29 mouse cellular contexts compared by ENCODE assay signal in the genomic region with DNA sequence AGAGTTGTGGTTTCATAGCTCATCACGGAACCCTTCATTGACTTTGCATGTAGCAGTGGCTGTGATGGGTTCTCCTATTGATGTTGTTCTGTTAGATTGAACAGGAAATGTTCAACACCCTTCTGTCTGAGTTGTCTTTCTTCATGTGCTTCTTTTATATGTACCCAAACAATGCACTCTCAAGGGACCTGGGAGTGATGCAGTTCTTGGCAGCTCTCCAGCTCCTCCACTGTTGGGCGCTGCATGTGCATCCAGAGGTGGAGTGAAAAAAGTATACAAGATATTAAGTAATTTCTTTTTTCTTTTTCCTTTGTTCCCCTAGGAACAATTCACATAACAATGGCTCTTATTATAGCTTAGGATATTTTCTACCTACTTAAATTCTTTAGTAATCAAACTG.
DNase-seq lines count a peak whose midpoint lies in the region; ATAC-seq and TF ChIP-seq lines count a peak whose summit lies in the region.
"Had no signal": no experiment of that assay in that cellular context is flagged by ENCODE, and none has a peak within 500 bp of the region (broad histone marks: within the 10 kb centered on the region; RNA-seq: fewer than 3 reads in every experiment).

No protein-coding gene starts in this region.

- H3K9me3 ChIP-seq in embryonic facial prominence, embryonic 14.5 days (ENCODE audit: control insufficient read depth, low read length): no peaks in the 10 kb centered on the region
- H3K9me3 ChIP-seq in embryonic facial prominence, embryonic 10.5 days: no peaks in the 10 kb centered on the region
- H3K9me3 ChIP-seq in hindbrain, postnatal 0 days (ENCODE audit: low read length): no peaks in the 10 kb centered on the region
- H3K9me3 ChIP-seq in hindbrain, embryonic 10.5 days: no peaks in the 10 kb centered on the region
- no peaks in the 10 kb centered on the region for H3K9me3 ChIP-seq in MEL (replicated peaks; ENCODE audit: insufficient read depth, low read length)
- H3K9me3 ChIP-seq in intestine, postnatal 0 days (ENCODE audit: control insufficient read depth): no peaks in the 10 kb centered on the region
- H3K9me3 ChIP-seq: heart, embryonic 13.5 days; intestine, embryonic 15.5 days; liver, embryonic 12.5 days; midbrain, embryonic 15.5 days had no signal

- DNase-seq in embryonic facial prominence, embryonic 14.5 days (ENCODE audit: low spot score): peak; percentile 14
- no peak for DNase-seq in embryonic facial prominence, embryonic 10.5 days (ENCODE audit: low spot score)
- DNase-seq in hindbrain, postnatal 0 days (ENCODE audit: low spot score): peak; percentile 14
- DNase-seq in hindbrain, embryonic 10.5 days (ENCODE audit: low spot score): no peak
- DNase-seq in MEL (ENCODE audit: low read depth, low spot score): peak; percentile 14
- DNase-seq in naive thymus-derived CD4-positive, alpha-beta T cell, adult 2 months (ENCODE audit: low read depth): peak; percentile 4
- DNase-seq: adrenal gland, postnatal 25 days; cerebellum, adult 18-20 months; cerebellum, postnatal 14 days; gastrocnemius, adult 2 months; gastrocnemius, postnatal 36 days; heart, adult 2 months; kidney, adult 8-10 months; layer of hippocampus, postnatal 36 days; left cerebral cortex, postnatal 4 days; liver, postnatal 0 days; thymus, adult 2 months; thymus, postnatal 36 days had no signal

- H3K27me3 ChIP-seq in embryonic facial prominence, embryonic 14.5 days (replicated peaks; ENCODE audit: control insufficient read depth, insufficient read depth, low read length): no peaks in the 10 kb centered on the region
- no peaks in the 10 kb centered on the region for H3K27me3 ChIP-seq in embryonic facial prominence, embryonic 10.5 days (replicated peaks; ENCODE audit: low read depth, poor library complexity, severe bottlenecking)
- no peaks in the 10 kb centered on the region for H3K27me3 ChIP-seq in hindbrain, postnatal 0 days (ENCODE audit: insufficient read depth, low read length)
- H3K27me3 ChIP-seq in hindbrain, embryonic 10.5 days (ENCODE audit: insufficient read depth, poor library complexity, severe bottlenecking): no peaks in the 10 kb centered on the region
- H3K27me3 ChIP-seq in MEL (ENCODE audit: control insufficient read depth in 1 of 2, insufficient read depth in 2 of 2, low read length in 2 of 2): no peaks in the 10 kb centered on the region
- no peaks in the 10 kb centered on the region for H3K27me3 ChIP-seq in intestine, postnatal 0 days (replicated peaks; ENCODE audit: control insufficient read depth, insufficient read depth, low read length)
- H3K27me3 ChIP-seq: heart, embryonic 13.5 days; intestine, embryonic 15.5 days; liver, embryonic 12.5 days; midbrain, embryonic 15.5 days; Patski had no signal

- no peaks in the 10 kb centered on the region for H3K4me1 ChIP-seq in embryonic facial prominence, embryonic 14.5 days (ENCODE audit: control insufficient read depth, insufficient read depth, low read length)
- no peaks in the 10 kb centered on the region for H3K4me1 ChIP-seq in embryonic facial prominence, embryonic 10.5 days
- no peaks in the 10 kb centered on the region for H3K4me1 ChIP-seq in hindbrain, postnatal 0 days (ENCODE audit: insufficient read depth, low read length)
- no peaks in the 10 kb centered on the region for H3K4me1 ChIP-seq in hindbrain, embryonic 10.5 days (replicated peaks)
- 0 out of 4 replicates have a peak, but pooled peaks cover 0 to 2% of the 10 kb centered on the region in 2 experiments for H3K4me1 ChIP-seq in MEL (ENCODE audit: control insufficient read depth in 1 of 2, insufficient read depth in 2 of 2, low read length in 2 of 2)
- no peaks in the 10 kb centered on the region for H3K4me1 ChIP-seq in intestine, postnatal 0 days (replicated peaks; ENCODE audit: control insufficient read depth, insufficient read depth, low read length)
- H3K4me1 ChIP-seq: intestine, embryonic 15.5 days; liver, embryonic 12.5 days had no signal

- TF ChIP-seq CTCF in hindbrain, postnatal 0 days (IDR thresholded peaks at IDR 0.05; ENCODE audit: low read depth): no peak
- no peak for TF ChIP-seq CTCF in MEL (IDR thresholded peaks at IDR 0.05 in 2 of 3, conservative IDR thresholded peaks at IDR 0.05 in 1 of 3; ENCODE audit: control insufficient read depth in 1 of 3, insufficient read depth in 1 of 3, low read depth in 2 of 3, low read length in 3 of 3, poor library complexity in 1 of 3, severe bottlenecking in 1 of 3)
- no peak for TF ChIP-seq CTCF in intestine, postnatal 0 days (IDR thresholded peaks at IDR 0.05; ENCODE audit: low read depth)

- TF ChIP-seq RAD21 in MEL (IDR thresholded peaks at IDR 0.05; ENCODE audit: low read depth, low read length): no peak

- H3K9ac ChIP-seq in embryonic facial prominence, embryonic 14.5 days (ENCODE audit: low read depth, low read length): no peak overlapping the region
- H3K9ac ChIP-seq in hindbrain, postnatal 0 days (replicated peaks; ENCODE audit: low read length): no peak overlapping the region
- no peak overlapping the region for H3K9ac ChIP-seq in MEL (ENCODE audit: control insufficient read depth, low read depth, low read length, poor library complexity, severe bottlenecking)
- no peak overlapping the region for H3K9ac ChIP-seq in intestine, postnatal 0 days (ENCODE audit: low read depth, low read length)
- H3K9ac ChIP-seq: heart, embryonic 13.5 days; intestine, embryonic 15.5 days; liver, embryonic 12.5 days; liver, postnatal 0 days; midbrain, embryonic 15.5 days had no signal

- H3K4me3 ChIP-seq in embryonic facial prominence, embryonic 14.5 days (ENCODE audit: low read depth, low read length): no peak overlapping the region
- no peak overlapping the region for H3K4me3 ChIP-seq in embryonic facial prominence, embryonic 10.5 days
- no peak overlapping the region for H3K4me3 ChIP-seq in hindbrain, postnatal 0 days (ENCODE audit: low read length)
- H3K4me3 ChIP-seq in hindbrain, embryonic 10.5 days: no peak overlapping the region
- H3K4me3 ChIP-seq in MEL (ENCODE audit: control insufficient read depth in 1 of 2, insufficient read depth in 1 of 2, low read depth in 2 of 2, low read length in 2 of 2): no peak overlapping the region
- H3K4me3 ChIP-seq in intestine, postnatal 0 days (ENCODE audit: low read depth, low read length): no peak overlapping the region
- H3K4me3 ChIP-seq: gastrocnemius, adult 2 months; heart, adult 2 months; heart, embryonic 13.5 days; intestine, embryonic 15.5 days; liver, embryonic 12.5 days; midbrain, embryonic 15.5 days had no signal

- H3K79me2 ChIP-seq in MEL (ENCODE audit: control insufficient read depth, insufficient read depth, low read length, poor library complexity): no peaks in the 10 kb centered on the region

- TF ChIP-seq POLR2A in MEL (IDR thresholded peaks at IDR 0.05; ENCODE audit: control insufficient read depth in 1 of 2, insufficient read depth in 1 of 2, low read depth in 1 of 2, low read length in 2 of 2, poor library complexity in 1 of 2): no peak

- no peak overlapping the region for H3K4me2 ChIP-seq in embryonic facial prominence, embryonic 14.5 days (ENCODE audit: low read depth, low read length)
- no peak overlapping the region for H3K4me2 ChIP-seq in hindbrain, postnatal 0 days (ENCODE audit: low read depth, low read length)
- no peak overlapping the region for H3K4me2 ChIP-seq in intestine, postnatal 0 days (replicated peaks; ENCODE audit: low read depth)
- H3K4me2 ChIP-seq: heart, embryonic 13.5 days; intestine, embryonic 15.5 days; liver, embryonic 12.5 days; midbrain, embryonic 15.5 days had no signal

- H3K36me3 ChIP-seq in embryonic facial prominence, embryonic 14.5 days (ENCODE audit: control insufficient read depth, insufficient read depth, low read length): no peaks in the 10 kb centered on the region
- H3K36me3 ChIP-seq in embryonic facial prominence, embryonic 10.5 days (replicated peaks): no peaks in the 10 kb centered on the region
- H3K36me3 ChIP-seq in hindbrain, postnatal 0 days (ENCODE audit: insufficient read depth, low read length): no peaks in the 10 kb centered on the region
- no peaks in the 10 kb centered on the region for H3K36me3 ChIP-seq in hindbrain, embryonic 10.5 days
- no peaks in the 10 kb centered on the region for H3K36me3 ChIP-seq in MEL (ENCODE audit: control insufficient read depth in 1 of 2, insufficient read depth in 2 of 2, low read length in 2 of 2)
- no peaks in the 10 kb centered on the region for H3K36me3 ChIP-seq in intestine, postnatal 0 days (ENCODE audit: control insufficient read depth, insufficient read depth)
- H3K36me3 ChIP-seq: heart, embryonic 13.5 days; intestine, embryonic 15.5 days; liver, embryonic 12.5 days; midbrain, embryonic 15.5 days had no signal

- TF ChIP-seq EP300 in MEL (IDR thresholded peaks at IDR 0.05; ENCODE audit: low read depth in 1 of 2, low read length in 2 of 2): no peak

- peak; percentile 72; the same call in 1 of the 2 replicates for ATAC-seq in embryonic facial prominence, embryonic 14.5 days (ENCODE audit: low read depth)
- no peak for ATAC-seq in hindbrain, postnatal 0 days
- ATAC-seq in intestine, postnatal 0 days: no peak
- ATAC-seq: CD4-positive, CD25-positive, alpha-beta regulatory T cell, adult 4 months; hindbrain, embryonic 16.5 days; intestine, embryonic 15.5 days; liver, embryonic 12.5 days; liver, postnatal 0 days; lung, postnatal 0 days; midbrain, embryonic 15.5 days; Patski had no signal

- no peak overlapping the region for H3K27ac ChIP-seq in embryonic facial prominence, embryonic 14.5 days (replicated peaks; ENCODE audit: low read depth, low read length)
- no peak overlapping the region for H3K27ac ChIP-seq in embryonic facial prominence, embryonic 10.5 days (replicated peaks)
- H3K27ac ChIP-seq in hindbrain, postnatal 0 days: no peak overlapping the region
- H3K27ac ChIP-seq in hindbrain, embryonic 10.5 days: no peak overlapping the region
- H3K27ac ChIP-seq in MEL (ENCODE audit: control insufficient read depth, low read depth, low read length): no peak overlapping the region
- H3K27ac ChIP-seq in intestine, postnatal 0 days (ENCODE audit: low read depth, low read length): no peak overlapping the region
- H3K27ac ChIP-seq: gastrocnemius, adult 2 months; heart, adult 2 months; heart, embryonic 13.5 days; intestine, embryonic 15.5 days; kidney, postnatal 0 days; liver, embryonic 12.5 days; macrophage; midbrain, embryonic 15.5 days had no signal

- 74% methylated on average over 2 of the region's 2 CpGs for WGBS in embryonic facial prominence, embryonic 14.5 days
- WGBS in embryonic facial prominence, embryonic 10.5 days: 93% methylated on average over 2 of the region's 2 CpGs
- 61% methylated on average over 2 of the region's 2 CpGs for WGBS in hindbrain, postnatal 0 days
- 90% methylated on average over 2 of the region's 2 CpGs for WGBS in hindbrain, embryonic 10.5 days
- WGBS in intestine, postnatal 0 days: 90% methylated on average over 2 of the region's 2 CpGs

TF ChIP-seq in MEL, 35 proteins besides CTCF, POLR2A, EP300 and RAD21 (continues in another document):
- TF ChIP-seq USF2 (IDR thresholded peaks at IDR 0.05; ENCODE audit: borderline replicate concordance in 1 of 2, insufficient read depth in 1 of 2, low read depth in 1 of 2, low read length in 2 of 2): no peak
- no peak for TF ChIP-seq ELF1 (IDR thresholded peaks at IDR 0.05; ENCODE audit: low read depth, low read length)
- no peak for TF ChIP-seq GATA1 (IDR thresholded peaks at IDR 0.05; ENCODE audit: low read depth, low read length)
- no peak for TF ChIP-seq NELFE (IDR thresholded peaks at IDR 0.05; ENCODE audit: low read depth, low read length)
- no peak for TF ChIP-seq KAT2A (conservative IDR thresholded peaks at IDR 0.05; ENCODE audit: low read depth, low read length)

Comparison
In these comparisons a context has a peak if more than half of its experiments do, and no peak if none do; other contexts are left out.
1. DNase-seq: peak in embryonic facial prominence, embryonic 14.5 days (single experiment), hindbrain, postnatal 0 days (single experiment), MEL (single experiment) and naive thymus-derived CD4-positive, alpha-beta T cell, adult 2 months (single experiment); none in embryonic facial prominence, embryonic 10.5 days (single experiment) and hindbrain, embryonic 10.5 days (single experiment).